Mouse (Mus musculus): ENCODE measurements around the gene Slc16a10.
A peak's percentile ranks its signal among the peaks of the same experiment; 100 is the strongest.
"Not testable (repeated sequence)": the region's sequence is repeated elsewhere in the genome, so short reads cannot be mapped to it uniquely, and the experiment has no call there.

Slc16a10 gene

DNA sequence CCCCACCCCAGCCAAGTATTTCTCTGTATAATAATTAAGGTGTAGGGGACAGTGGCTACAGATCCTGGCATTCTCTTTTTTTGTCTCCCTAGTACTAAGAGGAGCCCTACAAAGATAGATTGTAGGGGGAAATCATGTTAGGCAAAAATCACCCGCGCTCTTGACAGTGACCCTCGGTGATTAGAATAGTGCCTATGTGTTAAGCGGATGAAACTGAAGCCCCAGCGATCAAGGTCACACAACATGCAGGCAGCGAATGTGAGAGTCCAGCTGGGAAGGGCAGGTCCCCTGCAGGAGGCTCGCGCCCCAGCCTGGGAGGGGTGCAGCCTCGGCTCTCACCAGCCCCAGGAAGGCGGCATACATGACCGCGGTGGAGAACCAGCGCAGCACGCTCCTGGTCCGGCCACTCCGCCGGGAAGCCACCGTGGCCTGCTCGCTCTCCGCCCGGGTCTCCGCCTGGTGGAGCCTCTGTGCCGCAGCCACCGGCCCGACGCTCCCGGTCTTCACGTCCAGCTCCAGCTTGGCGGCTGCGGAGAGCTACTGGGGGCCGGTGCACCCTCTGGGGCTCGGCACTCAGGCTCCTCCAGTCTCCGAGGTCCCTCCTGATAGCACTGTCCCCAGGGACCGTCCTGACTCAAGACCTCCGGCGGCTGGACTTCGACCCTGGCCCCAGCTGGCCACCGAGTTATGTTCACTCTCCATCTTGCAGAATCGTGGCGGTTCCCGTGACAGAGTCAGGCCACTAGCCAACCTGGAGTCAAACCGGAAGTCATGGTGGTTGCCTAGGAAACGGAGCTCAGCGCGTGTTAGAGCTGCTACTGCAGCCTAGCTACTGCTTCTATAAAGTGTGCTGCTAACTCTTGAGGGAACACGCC is 117.3 kb downstream of the Slc16a10 start, which contains the start of gene Mfsd4b1:
Gene Mfsd4b1 (minus strand): TSS at position 715 of the 875 bp plus-strand sequence.
- DNase-seq = peak; percentile 84

DNA sequence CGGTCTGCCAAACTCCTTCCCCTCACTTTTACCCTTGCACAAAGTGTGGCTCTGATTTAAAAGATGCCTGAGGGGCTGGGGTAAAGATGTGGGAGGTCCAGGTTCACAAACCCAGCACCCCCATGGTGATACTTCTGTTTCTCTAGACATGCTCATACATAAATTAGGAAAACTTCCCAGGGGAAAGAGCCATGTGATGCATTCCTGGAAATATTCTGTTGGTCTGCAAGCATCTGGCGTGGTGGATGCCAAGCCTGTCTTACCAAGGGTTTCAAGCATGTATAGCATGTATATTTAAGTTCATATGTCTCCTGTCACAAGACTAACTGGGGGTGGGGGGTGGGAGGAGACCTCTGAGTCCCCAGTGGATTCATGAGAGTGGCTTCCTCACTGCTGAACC is 121.7 kb downstream of the Slc16a10 start:
- DNase-seq = no peak

DNA sequence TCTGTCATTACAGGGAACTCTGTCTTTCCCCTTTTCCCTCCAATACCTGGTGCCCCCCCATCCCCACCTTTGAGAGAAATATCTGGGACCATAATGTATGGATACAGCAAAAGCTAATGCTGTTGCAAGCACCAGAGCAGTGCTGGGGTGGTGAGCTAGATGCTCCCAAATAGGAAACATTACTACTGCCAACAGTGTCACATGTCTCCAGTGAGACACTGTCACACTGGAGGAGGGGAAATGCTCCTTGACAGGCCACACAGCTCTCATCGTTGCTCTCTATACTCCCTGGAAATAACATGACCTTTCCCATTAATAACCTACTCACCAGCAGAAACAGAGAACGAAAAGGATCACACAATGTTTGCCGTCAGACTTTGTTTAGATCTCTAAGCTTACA is 122.6 kb downstream of the Slc16a10 start:
- DNase-seq = no peak

DNA sequence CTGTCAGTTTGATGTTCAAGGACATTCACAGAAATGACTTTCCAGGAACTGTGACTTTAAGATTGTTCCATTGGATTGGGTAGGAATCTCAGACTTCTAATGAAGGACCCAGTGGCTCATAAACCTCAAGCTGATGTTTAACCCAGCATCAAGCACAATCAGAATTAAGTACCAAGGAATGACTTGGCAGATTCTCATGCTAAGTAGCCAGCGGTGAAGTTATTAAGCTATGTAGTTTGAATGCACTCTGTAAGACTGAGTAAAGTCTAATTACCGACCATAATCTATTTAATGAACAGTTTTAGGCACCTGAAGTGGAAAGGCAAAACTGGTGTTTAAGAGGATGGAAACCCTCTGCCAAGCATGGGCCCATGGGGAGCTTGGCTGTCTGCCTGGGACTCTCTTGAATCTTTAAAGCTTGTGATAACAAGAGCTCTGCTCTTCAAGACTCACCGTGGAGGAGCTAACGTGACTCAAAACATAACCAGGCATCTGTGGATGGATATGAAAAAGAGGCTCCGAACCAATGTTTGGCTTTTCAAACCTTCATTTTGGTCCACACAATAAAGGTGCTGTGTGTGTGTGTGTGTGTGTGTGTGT is 123.7 kb downstream of the Slc16a10 start:
- no peak for DNase-seq

DNA sequence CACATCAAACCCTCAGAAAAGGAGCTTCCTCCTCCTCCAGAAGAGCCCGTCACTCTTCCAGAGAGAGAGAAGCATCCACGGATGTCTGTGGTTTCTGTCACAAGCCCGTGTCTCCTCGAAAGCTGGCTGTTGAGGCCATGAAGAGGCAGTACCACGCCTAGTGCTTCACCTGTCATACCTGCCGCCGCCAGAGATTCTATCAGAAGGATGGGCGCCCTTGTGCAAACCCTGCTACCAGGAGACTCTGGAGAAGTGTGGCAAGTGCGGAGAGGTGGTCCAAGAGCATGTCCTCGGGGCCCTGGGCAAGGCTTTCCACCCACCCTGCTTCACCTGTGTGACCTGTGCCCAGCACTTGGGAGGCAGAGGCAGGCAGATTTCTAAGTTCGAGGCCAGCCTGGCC is 132.5 kb downstream of the Slc16a10 start:
- DNase-seq = no peak

DNA sequence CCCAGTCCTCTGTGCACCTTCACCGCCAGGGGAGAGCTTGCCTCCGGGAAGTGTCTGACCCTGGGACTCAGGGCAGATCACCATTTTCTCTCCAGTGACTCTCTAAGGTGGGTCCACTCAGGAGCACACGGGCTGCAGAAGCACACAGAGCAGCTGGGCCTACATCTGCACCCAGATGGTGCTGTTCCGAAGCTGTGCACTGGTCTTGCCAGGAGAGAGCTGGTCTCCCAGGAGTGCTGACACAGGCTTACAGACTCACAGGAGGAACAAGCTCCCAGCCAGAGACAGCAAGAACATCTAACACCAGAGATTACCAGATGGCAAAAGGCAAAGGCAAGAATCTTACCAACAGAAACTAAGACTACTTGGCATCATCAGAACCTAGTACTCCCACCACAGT is 133.2 kb downstream of the Slc16a10 start:
- DNase-seq = not testable (repeated sequence)

DNA sequence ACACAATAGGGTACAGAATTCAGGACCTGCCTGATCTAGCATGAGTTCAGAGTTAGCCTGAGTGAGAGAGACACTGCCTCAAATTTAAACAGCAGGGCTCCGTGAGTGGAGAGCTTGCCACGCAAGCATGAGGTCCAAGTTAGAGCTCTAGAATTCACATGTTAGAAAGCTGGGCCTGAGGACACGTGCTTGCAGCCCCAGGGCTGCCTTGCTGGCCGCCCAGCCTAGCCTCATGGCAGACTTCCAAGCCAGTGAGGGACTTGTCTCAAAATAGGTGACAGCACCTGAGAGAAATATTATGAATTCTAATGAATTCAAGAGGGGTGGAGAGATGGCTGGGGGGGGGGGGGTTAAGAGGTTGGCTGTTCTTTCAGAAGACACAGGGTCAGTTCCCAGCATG is 134.1 kb downstream of the Slc16a10 start:
- no peak for DNase-seq

DNA sequence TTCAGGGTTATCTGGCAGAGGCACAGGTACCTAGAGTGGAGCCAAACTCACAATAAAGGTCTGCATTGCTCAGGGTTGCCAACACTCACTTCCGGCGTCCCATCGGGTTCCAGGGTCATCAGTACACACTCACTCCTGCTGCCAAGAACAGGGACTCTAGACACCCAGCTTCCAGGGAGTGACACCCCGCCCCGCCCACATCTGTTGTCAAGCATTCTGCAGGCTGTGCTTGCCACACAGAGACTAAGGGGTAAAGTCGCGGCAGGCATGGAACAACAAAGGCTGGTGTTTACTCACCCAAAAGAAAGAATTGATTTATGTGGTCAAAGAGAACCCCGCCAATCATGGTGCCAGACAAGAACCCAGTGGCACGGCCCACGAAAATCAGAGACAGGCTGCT is 135.1 kb downstream of the Slc16a10 start:
- DNase-seq = no peak

DNA sequence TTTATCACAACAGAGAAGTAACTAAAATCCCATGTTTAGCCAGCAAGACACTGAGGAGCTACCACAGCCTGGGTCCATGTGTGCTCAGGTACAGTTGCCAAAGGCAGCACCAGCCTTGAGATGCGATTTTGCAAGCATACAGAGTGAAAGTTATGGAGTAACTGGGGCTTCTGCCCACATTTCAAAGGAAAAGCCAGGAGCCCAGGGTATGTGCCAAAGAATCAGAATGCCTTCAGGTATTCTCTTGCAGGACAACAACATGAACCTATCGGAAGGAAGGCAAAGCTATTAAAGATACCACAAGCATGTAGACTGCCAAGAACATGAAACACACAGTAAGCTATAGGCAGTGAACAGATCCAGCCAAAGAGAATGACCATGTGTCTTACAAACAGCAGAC is 141.3 kb downstream of the Slc16a10 start:
- DNase-seq = no peak

DNA sequence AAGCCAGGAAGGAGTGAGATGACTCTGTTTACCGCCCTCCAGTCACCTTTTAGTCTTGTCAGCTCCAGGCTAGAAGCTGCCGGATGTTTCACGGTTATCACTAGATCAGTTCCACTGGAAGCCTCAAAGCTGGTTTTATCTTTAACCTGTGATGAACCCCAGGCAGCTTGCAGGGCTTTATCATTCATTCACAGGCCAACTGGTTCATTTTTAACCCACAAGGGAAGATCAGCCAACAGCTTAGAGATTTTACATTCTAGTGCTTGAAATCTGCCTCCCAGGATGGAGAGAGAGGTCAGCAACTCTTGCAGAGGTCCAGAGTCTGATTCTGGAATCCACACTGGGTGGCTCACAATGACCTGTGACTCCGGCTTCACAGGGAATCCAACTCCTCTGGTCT is 150.9 kb downstream of the Slc16a10 start:
- no peak for DNase-seq

DNA sequence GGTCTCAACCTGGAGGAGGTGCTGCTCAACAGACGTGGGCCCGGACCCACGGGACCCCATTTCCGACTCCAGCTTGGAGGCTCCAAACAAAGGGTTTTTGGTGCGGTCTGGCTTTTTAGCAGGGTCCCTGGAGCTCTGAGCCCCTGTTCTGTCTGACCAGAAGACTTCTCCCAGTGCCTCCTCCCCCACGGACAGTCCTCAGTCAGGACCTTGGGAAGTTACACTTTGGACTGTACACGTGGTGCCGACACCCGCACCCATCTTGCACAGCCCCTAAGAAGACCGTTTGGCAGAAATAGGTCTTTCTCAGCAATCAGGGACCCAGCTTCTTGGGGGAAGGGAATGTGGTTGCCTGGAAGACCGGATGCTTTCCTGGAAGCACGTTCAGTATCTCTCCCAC is 155.6 kb downstream of the Slc16a10 start, which contains the start of gene Mfsd4b5:
Gene Mfsd4b5 (minus strand): TSS at position 181 of the 400 bp plus-strand sequence.
- DNase-seq = no peak
